Mouse (Mus musculus) bone marrow, adult 2 months (tissue): ENCODE measurements around the gene Ctdsp1.

Source experiments
- CTCF ChIP-seq: fragments of 200-500 bp; IDR thresholded peaks from 2 replicates; pipeline ENCODE4 v1.5.1; 2011; ENCODE audit warnings: low read length, control low read depth; ENCODE audit not compliant: control insufficient read depth, insufficient read depth
- POLR2A ChIP-seq: fragments of 200-500 bp; IDR thresholded peaks from 2 replicates; pipeline ENCODE4 v1.6.1; 2011; ENCODE audit warnings: low read depth, mild to moderate bottlenecking, control low read depth, low read length, borderline replicate concordance; ENCODE audit not compliant: control insufficient read depth

- no peak for TF ChIP-seq CTCF
- no peak for TF ChIP-seq POLR2A
These were observed 15.7 kb upstream of the Ctdsp1 start for GRCm38 (mm10) chr1:74375561-74375960.
